Mouse (Mus musculus) urinary bladder, adult 18-20 months (tissue): Measurements from ENCODE around the gene Sash3.

Source experiments
- DNase-seq, 2 experiments: peaks; one replicate each; pipeline ENCODE4 v3.0.0; 2022; ENCODE audit warnings: low spot score in 2 of 2, mixed read lengths in 2 of 2

The Sash3 gene

DNA sequence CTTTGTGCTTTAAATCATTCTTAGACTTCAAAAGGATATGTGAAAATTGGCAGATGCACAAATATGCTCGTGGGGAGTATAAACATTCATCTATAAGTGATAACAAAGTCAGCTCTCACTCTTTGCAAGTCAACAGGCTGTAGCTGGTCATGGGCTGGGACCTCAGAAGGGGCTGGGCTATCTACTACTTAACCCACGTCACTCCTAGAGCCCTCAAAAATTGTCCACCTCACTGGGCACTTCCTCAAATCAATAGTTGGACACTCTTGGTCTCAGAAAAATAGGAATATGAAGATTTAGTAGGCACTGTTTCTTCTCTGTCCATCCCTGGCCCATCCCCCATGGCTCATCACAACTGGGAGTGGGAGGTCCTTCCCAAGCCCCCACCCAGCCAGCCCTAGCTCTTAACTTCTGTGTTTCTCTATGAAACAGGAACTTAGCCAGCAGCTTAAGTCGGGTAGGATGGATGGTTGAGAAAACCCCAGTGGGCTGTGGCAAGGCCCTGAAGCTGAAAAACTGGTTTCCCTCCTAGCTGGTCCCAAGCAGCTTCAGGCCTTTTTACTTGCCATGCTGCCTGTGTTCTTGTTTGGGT is 5.9 kb upstream of the Sash3 start:
- no peak for DNase-seq

DNA sequence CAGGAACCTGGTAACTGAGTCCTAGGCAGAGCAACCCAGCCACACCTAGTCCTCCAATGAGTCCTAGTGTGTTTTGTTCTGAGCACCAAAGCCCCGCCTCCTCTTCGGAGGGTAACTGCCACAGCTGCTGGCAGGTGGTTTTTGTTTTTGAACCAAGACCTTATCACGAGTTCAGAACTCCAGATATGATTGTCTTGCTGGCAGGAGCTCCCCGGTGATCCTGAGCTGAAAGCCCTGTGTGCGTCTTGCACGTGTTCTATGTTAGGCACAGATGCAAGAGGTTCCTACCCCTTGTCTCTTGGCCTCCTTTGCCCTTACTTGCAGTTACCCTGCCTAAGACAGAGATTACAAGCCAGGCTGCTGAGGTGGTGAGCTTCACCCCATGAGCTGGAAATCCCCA is 4.8 kb upstream of the Sash3 start:
- no peak for DNase-seq

DNA sequence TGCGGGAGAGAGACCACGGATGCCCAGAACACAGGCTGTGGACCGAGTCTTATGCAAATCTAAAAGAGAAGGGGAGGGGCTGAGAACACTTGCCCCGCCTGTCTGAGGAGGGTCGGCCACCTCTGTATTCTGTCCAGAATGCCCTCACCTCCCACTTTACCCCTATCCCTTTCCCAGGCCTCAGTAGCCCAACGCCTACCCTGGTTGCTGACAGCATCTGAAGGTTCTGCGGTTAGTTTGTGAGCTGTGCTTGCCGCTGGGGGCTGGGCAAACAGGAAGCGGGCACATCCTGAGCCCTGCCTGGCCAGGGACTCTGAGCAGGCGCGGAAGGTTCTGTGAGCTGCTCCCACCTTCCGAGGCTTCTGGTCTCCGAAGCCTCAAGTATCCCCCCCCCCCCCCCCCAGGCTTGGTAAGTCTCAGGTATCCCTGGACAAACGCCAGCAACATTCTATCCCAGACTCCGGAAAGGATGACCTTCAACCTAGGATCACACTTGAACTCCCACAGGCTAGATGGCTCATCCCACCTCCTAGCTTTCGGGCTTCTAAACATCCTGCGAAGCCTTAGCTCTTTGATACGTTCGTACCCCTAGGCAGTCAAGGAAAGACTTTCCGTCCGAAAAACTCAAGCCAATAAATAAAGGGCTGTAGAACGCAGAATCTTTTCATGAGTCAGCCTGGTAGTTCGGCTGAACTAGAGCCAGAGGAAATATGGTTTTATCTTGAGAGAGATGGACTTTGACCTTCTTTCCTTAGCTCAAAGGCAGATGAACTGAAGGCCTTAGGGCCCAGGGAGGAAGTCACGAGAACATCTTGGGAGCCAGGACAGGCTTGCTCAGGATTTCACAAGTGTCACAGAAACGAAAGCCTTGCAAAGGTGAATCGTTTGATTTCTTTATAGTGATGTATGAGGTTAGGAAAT is 2.6 kb upstream of the Sash3 start:
- DNase-seq: no peak

DNA sequence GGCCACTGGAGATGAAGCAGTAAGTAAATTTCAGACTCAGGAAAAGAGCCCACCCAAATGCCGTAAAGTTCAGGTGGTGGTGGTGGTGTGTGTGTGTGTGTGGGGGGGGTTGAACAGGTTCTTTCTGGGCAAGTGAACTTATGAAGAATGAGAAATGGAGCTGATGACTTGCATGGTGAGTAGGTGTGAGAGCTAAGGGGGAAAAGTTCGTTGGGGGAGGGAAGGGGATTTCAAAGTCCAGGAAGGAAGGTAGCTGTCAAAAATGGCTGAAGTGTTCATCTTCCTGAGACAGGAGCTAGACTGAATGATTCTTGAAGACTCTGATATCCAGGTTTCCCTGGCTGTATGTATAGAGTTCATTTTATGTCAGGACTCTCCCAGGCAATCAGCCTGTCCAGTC is 990 bp downstream of the Sash3 start:
- DNase-seq: no peak

DNA sequence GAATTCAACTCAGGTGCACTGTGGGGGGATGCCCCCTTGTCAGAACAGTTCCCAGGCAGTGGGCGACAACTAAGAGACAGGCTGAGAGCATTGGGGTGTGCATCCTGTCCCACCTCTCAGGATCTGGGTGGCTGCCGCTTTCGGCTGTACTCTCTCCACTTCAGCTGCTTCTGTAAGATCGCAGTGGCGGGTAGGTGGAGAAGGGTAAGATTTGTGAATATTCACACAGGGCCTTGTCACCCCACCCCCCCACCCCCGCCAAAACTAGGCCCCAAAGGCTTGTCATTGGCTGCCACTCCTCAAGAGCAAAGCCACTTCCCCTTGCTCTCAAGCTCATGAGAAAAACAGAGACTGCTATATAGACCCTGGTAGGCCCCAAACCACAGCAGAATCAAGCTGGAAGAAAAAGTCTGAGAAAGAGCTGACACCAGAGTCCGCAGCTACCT is 1.5 kb downstream of the Sash3 start:
- no peak for DNase-seq

DNA sequence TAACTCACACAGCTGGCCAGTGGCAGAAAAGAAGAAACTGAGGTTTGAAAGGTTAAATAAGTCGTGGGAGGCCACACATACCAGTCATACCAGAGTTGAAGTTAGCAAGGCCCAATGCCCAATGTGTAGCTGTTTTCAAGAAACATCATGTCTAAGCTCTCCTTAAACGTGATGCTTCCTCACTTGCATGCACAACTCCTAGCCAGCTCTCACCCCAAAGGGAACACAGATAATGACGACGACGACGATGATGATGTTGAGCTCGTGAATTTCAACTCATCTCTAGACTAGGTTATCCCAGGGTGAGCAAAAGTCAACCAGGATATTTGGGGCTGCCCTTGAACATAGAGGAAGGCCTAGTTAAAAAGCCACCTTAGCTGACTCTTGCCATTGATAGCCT is 5.9 kb downstream of the Sash3 start:
- no peak for DNase-seq

DNA sequence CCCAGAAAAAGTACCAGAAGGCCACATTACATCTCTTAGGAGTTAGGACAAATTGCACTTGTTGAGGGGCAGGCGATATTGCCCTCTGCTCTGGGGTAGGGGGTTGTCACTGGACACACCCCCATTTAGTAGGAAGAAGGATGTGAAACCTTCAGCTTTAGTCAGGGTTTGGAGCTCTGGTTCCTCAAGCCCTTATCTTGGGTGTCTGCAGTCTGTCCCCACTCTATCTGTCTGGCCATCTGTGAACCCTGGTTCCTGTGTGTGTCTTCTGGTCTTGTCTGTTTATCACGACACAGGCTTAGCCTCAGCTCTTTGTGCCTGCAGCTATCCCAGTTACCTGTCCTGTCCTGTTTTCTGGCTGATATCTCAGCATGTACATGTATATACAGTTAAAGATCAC is 7.2 kb downstream of the Sash3 start:
- DNase-seq: peak; percentile 11 to 39

DNA sequence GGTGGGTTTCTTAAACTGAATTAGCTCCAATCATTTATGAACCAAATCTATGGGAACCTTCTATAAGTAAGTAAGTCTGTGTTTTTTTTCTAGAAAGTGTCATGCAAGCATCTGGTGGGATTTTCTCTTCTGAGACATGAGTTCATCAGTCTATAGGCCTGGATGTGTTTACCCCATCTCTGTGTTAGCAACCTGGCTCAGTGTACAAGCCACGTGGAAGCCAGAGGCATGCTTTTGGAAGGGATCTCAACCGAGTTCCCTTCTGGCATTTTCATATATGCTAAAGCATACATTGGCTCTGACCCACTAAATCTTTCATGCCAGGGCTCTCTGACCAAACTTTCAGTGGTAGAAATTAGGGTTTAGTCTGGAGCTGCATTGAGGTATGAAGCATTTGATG is 7.7 kb downstream of the Sash3 start:
- DNase-seq: no peak

DNA sequence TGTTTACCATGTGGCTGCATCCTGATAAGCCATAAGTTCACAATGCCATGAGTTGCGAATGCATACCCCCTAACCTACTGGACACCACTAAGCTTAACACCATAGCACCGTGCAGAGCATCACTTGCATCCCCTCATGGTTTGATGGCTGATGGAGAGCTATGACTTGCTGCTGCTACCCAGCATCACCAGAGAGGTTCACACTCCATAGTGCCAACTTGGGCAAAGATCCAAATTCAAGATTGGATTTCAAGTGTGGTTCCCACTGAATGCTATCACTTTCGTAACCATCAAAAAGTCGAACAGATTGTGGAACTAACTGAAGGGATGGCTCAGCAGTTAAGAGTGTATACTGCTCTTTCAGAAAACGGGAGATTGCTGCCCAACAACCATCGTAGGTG is 9.3 kb downstream of the Sash3 start:
- DNase-seq: no peak

DNA sequence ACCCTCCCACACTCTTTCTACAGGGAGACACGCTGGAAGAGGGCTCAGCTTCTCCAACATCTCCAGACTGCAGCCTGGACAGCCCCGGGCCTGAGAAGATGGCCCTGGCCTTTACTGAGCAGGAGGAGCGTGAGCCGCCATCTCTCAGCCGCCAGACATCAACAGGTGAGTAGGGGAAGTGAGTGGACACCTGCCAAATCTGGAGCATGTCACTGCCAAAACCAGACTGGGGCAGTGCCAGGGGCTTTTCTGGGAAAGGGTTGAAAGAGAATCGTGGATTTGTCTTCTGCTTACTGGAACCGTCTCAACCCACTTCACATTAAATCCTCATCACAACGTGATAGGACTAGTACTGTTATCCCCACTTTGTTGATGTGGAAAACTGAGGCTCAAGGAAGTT is 11.2 kb downstream of the Sash3 start:
- no peak for DNase-seq

DNA sequence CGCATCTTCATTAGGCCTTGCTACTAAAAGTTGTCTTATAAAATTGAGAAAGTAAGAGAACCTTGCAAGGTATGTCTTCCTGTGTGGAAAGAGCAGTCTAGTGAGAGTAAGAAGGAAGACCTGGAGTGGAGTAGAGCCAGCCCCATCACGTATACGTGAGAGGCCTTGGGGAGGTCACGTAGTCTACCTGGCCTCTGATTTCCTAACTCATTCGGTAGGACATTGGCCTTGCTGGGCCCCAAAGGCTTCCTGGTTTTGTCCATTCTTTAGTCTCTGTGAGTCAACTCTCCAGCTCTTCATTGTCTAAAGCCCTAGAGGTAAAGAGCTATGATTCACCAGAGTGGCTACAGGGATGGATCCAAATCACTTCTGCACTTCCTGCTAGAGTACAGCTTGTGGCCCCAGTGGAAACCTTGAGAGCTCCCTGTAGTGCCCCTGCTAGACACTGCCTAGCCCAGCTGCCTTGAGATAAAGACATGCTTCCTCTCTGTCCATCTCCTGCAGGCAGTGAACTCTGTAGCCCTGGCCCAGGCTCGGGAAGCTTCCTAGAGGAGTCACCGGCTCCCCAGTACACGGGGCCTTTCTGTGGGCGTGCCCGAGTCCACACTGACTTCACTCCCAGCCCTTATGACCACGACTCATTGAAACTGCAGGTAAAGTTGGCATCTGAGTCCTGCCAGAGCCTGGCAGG is 12.1 kb downstream of the Sash3 start:
- DNase-seq: no peak

DNA sequence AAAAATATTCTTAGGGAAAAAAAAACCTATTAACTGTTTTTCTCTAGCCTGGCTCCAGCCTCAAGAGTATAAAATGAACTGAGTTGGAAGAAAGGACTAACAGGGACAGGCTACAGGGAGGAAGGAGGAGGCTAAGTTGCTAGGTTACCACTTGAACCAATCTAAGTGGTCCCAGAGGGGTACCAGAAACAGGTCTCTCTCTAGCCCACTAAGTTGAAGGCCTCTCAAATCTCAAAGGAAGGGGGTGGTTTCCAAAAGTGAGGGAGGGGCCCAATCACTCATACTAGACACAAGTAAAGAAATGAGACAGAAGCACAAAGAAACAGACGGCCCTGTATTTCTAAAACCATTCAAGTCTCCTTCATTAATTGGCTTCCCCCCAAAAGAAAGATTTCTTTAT is 23.7 kb downstream of the Sash3 start:
- no peak for DNase-seq

DNA sequence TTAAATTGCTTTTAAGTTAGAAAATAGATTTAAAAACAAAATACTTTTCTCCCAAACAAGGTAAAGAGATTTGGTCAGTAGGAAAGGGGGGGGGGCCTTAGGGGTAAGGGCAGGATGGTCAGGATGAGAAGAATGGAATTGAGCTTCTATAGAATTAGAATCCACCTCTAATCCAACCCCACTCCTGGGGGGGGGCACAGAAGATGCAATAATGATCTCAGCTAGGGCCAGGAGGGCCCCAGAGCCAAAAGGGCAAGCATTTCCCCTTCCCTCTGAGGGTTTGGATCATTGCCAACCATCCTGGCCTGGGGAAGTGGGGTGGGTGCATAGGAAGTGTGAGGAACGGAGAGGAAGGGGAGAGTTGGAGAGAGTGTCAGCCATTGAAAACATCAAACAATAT is 24.1 kb downstream of the Sash3 start:
- no peak for DNase-seq

DNA sequence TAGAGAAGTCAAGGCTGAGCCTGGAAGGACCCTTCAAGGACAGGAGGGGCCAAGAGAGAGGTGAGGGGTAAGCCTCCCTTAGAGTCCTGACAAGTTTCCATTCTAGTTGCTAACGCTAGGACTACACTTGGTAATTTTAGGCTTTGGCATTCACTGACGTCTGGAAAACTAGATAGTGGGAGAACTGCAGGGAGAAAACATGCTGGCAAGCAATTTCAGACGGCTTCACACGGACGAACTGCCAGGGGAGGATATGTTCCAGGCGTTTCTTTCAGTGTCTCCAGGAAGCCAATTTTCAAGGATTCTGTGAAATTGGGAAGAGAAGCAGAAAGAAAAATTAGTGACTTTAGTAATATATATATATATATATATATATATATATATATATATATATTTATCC is 35.6 kb downstream of the Sash3 start:
- DNase-seq: no peak

DNA sequence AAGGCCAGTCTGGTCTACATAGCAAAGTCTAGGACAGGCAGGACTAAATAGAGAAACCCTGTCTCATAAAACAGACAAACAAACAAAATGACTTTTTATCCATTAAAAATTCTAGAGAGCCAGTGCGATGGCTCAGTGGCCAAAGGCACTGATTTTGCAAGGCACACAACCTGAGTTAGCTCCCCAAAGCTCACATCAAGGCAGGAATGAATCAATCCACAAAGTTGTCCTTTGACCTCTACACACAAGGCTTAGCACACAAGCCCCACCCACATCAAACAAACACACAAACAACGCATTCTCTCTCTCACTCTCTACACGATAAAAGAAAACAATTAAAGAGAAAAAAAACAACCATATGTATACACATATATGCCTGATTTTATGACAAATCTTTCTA is 38.5 kb downstream of the Sash3 start:
- no peak for DNase-seq

DNA sequence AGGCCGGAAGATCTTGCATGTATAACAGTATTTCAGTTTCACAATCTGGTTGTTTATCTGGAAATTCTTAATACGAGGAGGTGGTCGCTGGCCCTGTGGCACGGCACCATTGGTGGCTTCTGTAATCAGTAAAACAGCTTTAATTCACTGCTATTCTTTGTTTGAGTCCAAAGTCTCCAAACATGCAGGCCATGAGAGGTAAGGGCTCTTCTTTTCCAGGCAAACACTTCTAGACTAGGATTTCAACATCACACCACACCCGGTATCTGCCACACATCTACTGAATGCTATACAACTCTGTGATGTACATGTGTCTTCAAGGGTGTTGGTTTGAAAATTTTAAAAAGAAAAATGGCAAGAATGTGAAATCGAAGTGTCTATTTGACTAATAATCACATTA is 45.0 kb downstream of the Sash3 start:
- DNase-seq: no peak

DNA sequence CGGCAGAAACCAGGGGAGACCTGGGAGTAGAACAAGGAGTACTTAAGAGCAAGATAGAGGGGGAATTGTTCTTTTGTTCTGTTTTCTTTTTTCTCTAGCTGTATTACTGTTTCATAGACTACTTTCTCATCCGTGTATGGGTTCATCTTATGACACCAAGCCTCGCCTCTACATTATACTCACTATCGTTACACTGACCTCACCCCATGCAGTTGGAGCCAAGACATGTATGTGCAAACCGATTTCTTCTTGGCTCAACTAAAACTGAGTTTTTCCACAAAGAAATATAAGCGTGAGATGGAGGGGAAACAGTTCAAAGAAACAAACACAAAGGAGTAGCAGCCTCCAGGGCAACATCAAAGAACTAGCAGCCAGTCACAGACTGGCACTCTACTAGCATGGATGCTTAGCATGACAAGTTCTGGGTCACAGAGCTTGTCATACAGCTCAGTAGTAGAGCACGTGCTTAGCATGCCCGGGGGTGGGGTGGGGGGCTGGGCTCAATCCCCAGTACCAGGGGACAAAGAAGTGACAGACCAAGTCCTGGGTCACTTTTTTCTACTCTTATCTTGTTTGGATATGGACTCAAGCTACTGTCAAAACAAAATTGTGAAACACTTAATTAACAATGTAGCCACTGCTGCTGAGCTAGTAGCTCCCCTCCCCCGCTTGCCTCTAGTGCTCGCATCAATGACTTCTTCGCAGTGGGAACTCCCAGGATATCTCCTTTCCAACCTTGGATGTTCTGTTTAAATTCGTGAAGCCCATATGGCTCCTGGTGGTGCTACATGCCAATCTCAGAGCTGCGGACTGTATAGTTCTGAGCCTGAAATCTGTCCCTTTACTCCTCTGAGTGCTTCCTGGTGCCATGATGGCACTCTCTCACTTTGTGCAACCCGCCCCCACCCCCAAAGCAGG is 47.3 kb downstream of the Sash3 start:
- no peak for DNase-seq

DNA sequence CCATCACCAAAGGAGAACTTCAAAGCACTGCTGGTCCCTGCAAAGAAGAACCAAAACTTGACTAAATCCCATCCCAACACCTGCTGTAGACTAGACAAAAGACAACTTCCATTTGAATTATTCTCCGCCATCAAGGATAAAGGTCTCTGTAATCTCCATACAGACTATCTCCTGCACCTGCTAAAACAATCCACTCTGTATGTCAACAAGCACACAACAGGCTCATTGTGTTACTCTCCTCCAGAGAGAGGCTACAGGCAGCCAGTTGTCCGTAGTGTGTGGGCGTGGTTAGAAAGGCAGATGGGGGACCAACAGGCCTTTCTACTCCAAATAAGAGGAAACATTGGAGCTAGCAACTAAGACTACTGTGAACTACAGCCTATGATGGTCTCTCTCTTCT is 51.6 kb downstream of the Sash3 start:
- no peak for DNase-seq

DNA sequence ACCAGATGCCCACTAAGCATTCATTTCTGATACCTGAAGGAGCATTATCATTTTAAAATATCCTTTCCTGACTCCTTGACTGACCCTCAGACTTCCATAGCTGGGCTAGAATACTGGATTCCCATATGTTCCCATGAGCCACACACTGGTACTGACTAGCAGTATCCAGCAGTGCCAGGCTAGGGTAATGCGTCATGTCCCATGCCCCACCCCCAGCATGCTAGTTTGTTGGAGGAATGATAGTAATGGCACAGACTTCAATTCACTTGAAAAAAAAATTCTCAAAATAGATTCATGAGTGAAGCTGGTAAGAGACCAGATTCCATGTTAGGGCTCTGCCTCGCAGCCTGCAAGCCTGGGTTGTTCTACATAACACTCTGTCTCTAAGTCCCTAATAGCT is 52.8 kb downstream of the Sash3 start:
- DNase-seq: no peak

DNA sequence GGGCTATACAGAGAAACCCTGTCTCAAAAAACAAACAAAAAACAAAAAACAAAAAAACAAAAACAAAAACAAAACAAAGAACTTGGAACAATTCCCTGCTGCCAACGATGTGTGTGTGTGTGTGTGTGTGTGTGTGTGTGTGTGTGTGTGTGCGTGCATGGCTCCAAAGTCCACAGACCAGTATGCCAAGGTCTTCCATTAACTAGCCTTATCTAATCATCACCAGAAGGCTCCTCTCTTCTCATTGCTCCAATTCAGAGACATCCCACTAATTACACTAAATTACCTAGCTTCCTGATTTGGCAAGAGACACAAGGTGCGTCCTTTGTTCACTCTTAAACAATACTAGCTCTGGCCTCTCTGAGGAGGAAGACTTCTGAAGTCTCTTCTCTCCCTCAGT is 54.5 kb downstream of the Sash3 start:
- DNase-seq: no peak

DNA sequence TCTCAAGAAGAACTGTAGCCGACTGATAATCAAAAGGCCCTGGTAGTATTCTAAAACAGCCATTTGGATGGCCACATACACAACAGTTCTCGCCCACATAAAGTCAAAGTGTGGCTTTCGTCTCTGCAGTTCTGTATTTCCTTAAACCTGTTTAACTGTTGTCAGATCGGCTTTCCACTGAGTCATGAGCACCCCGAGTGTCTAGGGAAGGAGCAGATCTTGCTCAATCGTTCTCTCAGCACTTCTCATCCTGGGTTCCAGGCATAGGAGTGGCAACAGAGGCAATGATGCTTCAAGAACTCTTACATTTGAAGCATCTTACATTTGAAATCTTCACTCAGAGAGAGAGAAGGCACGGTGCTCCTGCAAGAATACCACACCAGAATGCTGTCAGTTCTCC is 55.7 kb downstream of the Sash3 start:
- DNase-seq: no peak

DNA sequence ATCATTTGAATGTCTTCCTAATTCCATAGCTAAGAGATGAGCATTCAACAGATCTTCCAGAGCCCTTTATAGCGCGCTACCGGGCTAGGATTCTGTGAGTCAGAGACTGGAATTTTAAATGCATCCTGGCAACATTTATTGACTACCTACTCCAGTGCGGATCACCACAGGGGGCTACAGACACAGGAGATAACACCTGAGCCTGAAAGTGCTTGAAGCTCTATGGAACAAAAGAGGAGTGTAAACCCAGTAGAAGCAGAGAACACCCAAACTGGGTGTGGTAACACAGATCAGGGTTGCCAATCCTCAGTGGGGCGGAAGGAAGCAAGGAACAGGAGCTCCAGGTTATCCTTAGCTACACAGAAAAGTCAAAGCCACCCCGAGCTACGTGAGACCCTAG is 56.2 kb downstream of the Sash3 start:
- DNase-seq: no peak
